Mouse (Mus musculus): ENCODE results near the gene Fbxo4. TPM values are rescaled to one million over a fixed set of nuclear protein-coding genes. Genes with fewer than 3 reads are reported as not detected.

The Fbxo4 gene
- total and polyA plus RNA-seq, 3 experiments, result 16.4 to 32.6 (median 20.0) TPM

GRCm38 (mm10) chr15:3970193-3970592, 9.2 kb downstream of the Fbxo4 start:
- TF ChIP-seq SMC3 (IDR thresholded peaks at IDR 0.05; ENCODE audit: low read depth, low read length) (no peak), TBP (conservative IDR thresholded peaks at IDR 0.05; ENCODE audit: low read depth, low read length) (no peak), UBTF (IDR thresholded peaks at IDR 0.05; ENCODE audit: low read depth, low read length) (no peak), USF2 (conservative IDR thresholded peaks at IDR 0.05; ENCODE audit: low read depth, low read length) (no peak), ZKSCAN1 (IDR thresholded peaks at IDR 0.05; ENCODE audit: borderline replicate concordance, low read depth, low read length) (no peak), E2F4 (IDR thresholded peaks at IDR 0.05; ENCODE audit: insufficient replicate concordance, low read depth, low read length) (no peak)
- Histone ChIP-seq H3K9me3 (replicated peaks; ENCODE audit: low read length) (no peaks in the 10 kb centered on the region), H3K27me3 (replicated peaks) (no peaks in the 10 kb centered on the region), H3K4me3 (replicated peaks in 1 of 3; ENCODE audit: low read depth in 2 of 3, low read length in 2 of 3, poor library complexity in 1 of 3) (no peak overlapping the region), H3K9ac (ENCODE audit: insufficient read depth, low read depth) (no peak overlapping the region), H3K27ac (ENCODE audit: insufficient read depth, low read depth) (no peak overlapping the region), H3K4me2 (ENCODE audit: insufficient read depth, low read depth, poor library complexity, severe bottlenecking) (no peak overlapping the region), H3K4me1 (ENCODE audit: control insufficient read depth in 1 of 2, insufficient read depth in 2 of 2) (no peaks in the 10 kb centered on the region), H3K36me3 (replicated peaks in 1 of 2; ENCODE audit: control insufficient read depth in 1 of 2, insufficient read depth in 1 of 2, low read length in 1 of 2) (peaks cover 12 to 46% of the 10 kb centered on the region in 2 experiments), H3K79me2 (replicated peaks; ENCODE audit: control insufficient read depth, extremely low read depth, insufficient read depth, poor library complexity, severe bottlenecking) (no peaks in the 10 kb centered on the region)
- dilution Hi-C loops (cut with MboI; ENCODE audit: extremely low pct_ligation_motif_present, extremely low pct_unique_long_range_greater_than_20kb, low sequenced_read_pairs) (no loop called here), in situ Hi-C loops (cut with MboI; ENCODE audit: low pct_ligation_motif_present, low pct_unique_long_range_greater_than_20kb, low sequenced_read_pairs) (no loop called here)
- DNase-seq (ENCODE audit: extremely low read depth), result no peak

GRCm38 (mm10) chr15:3969743-3970142, 9.6 kb downstream of the Fbxo4 start:
- H3K27ac ChIP-seq (ENCODE audit: insufficient read depth, low read depth), result no peak overlapping the region
- DNase-seq (ENCODE audit: extremely low read depth), result no peak
- TF ChIP-seq IRF4 (IDR thresholded peaks at IDR 0.05; ENCODE audit: low read depth, low read length) (no peak), CTCF (conservative IDR thresholded peaks at IDR 0.05 in 1 of 2, IDR thresholded peaks at IDR 0.05 in 1 of 2; ENCODE audit: low read depth in 2 of 2, low read length in 2 of 2) (no peak), USF2 (conservative IDR thresholded peaks at IDR 0.05; ENCODE audit: low read depth, low read length) (no peak), ZC3H11A (IDR thresholded peaks at IDR 0.05; ENCODE audit: low read depth, low read length) (no peak), MAFK (IDR thresholded peaks at IDR 0.05; ENCODE audit: insufficient replicate concordance, low read length) (no peak), ZKSCAN1 (IDR thresholded peaks at IDR 0.05; ENCODE audit: borderline replicate concordance, low read depth, low read length) (no peak), UBTF (IDR thresholded peaks at IDR 0.05; ENCODE audit: low read depth, low read length) (no peak)
- no peak overlapping the region for H3K4me2 ChIP-seq (ENCODE audit: insufficient read depth, low read depth, poor library complexity, severe bottlenecking)
- no peak overlapping the region for H3K4me3 ChIP-seq (replicated peaks in 1 of 3; ENCODE audit: low read depth in 2 of 3, low read length in 2 of 3, poor library complexity in 1 of 3)
- no peaks in the 10 kb centered on the region for H3K4me1 ChIP-seq (ENCODE audit: control insufficient read depth in 1 of 2, insufficient read depth in 2 of 2)
- no peaks in the 10 kb centered on the region for H3K27me3 ChIP-seq (replicated peaks)
- no peak overlapping the region for H3K9ac ChIP-seq (ENCODE audit: insufficient read depth, low read depth)
- in situ Hi-C loops (cut with MboI; ENCODE audit: low pct_ligation_motif_present, low pct_unique_long_range_greater_than_20kb, low sequenced_read_pairs), result no loop called here
- dilution Hi-C loops (cut with MboI; ENCODE audit: extremely low pct_ligation_motif_present, extremely low pct_unique_long_range_greater_than_20kb, low sequenced_read_pairs), result no loop called here
- peaks cover 12 to 41% of the 10 kb centered on the region in 2 experiments for H3K36me3 ChIP-seq (replicated peaks in 1 of 2; ENCODE audit: control insufficient read depth in 1 of 2, insufficient read depth in 1 of 2, low read length in 1 of 2)
- H3K9me3 ChIP-seq (replicated peaks; ENCODE audit: low read length), result no peaks in the 10 kb centered on the region
- no peaks in the 10 kb centered on the region for H3K79me2 ChIP-seq (replicated peaks; ENCODE audit: control insufficient read depth, extremely low read depth, insufficient read depth, poor library complexity, severe bottlenecking)

DNA sequence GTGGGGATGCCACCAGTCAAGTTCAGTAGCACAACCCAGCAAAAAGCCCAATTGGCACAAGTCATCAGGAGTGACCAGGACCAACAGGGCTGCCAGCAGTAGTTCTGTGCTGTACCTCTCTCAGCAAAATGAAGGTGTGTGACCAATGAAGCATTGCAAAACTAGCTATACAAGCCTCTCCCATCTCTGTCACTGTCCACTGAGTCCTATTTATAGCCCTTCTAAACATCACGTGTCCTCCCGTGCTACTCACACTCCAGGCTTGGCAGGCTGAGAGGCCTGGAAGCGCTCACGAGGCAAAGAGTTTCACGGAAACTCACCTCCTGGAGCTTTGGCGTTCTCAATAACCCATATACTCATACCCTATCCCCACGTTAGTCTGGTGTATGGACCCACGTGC, 17.1 kb downstream of the Fbxo4 start:
- Histone ChIP-seq H3K9ac (ENCODE audit: insufficient read depth, low read depth) (no peak overlapping the region), H3K27me3 (replicated peaks) (no peaks in the 10 kb centered on the region), H3K4me1 (ENCODE audit: control insufficient read depth in 1 of 2, insufficient read depth in 2 of 2) (no peaks in the 10 kb centered on the region), H3K9me3 (replicated peaks; ENCODE audit: low read length) (no peaks in the 10 kb centered on the region), H3K27ac (ENCODE audit: insufficient read depth, low read depth) (no peak overlapping the region), H3K79me2 (replicated peaks; ENCODE audit: control insufficient read depth, extremely low read depth, insufficient read depth, poor library complexity, severe bottlenecking) (no peaks in the 10 kb centered on the region), H3K36me3 (replicated peaks in 1 of 2; ENCODE audit: control insufficient read depth in 1 of 2, insufficient read depth in 1 of 2, low read length in 1 of 2) (peaks cover 0 to 6% of the 10 kb centered on the region in 2 experiments), H3K4me3 (replicated peaks in 1 of 3; ENCODE audit: low read depth in 2 of 3, low read length in 2 of 3, poor library complexity in 1 of 3) (no peak overlapping the region), H3K4me2 (ENCODE audit: insufficient read depth, low read depth, poor library complexity, severe bottlenecking) (no peak overlapping the region)
- dilution Hi-C loops (cut with MboI; ENCODE audit: extremely low pct_ligation_motif_present, extremely low pct_unique_long_range_greater_than_20kb, low sequenced_read_pairs) (no loop called here), in situ Hi-C loops (cut with MboI; ENCODE audit: low pct_ligation_motif_present, low pct_unique_long_range_greater_than_20kb, low sequenced_read_pairs) (no loop called here)
- TF ChIP-seq UBTF (IDR thresholded peaks at IDR 0.05; ENCODE audit: low read depth, low read length) (no peak), USF2 (conservative IDR thresholded peaks at IDR 0.05; ENCODE audit: low read depth, low read length) (no peak), ZKSCAN1 (IDR thresholded peaks at IDR 0.05; ENCODE audit: borderline replicate concordance, low read depth, low read length) (no peak), EP300 (IDR thresholded peaks at IDR 0.05; ENCODE audit: low read length) (no peak), MAZ (IDR thresholded peaks at IDR 0.05; ENCODE audit: low read depth, low read length) (no peak), MAFK (IDR thresholded peaks at IDR 0.05; ENCODE audit: insufficient replicate concordance, low read length) (no peak)
- no peak for DNase-seq (ENCODE audit: extremely low read depth)

All from CH12.LX (cell line).